Mouse (Mus musculus) olfactory bulb, adult 2 months (tissue): ENCODE data around the gene Gm17334.

Experiments used
- CTCF ChIP-seq: fragments of 200-500 bp; IDR thresholded peaks from 2 replicates; pipeline ENCODE4 v1.5.1; 2012; ENCODE audit warnings: low read depth, mild to moderate bottlenecking, low read length, moderate library complexity; ENCODE audit not compliant: insufficient read depth
- POLR2A ChIP-seq: fragments of 200-500 bp; IDR thresholded peaks from 2 replicates; pipeline ENCODE4 v1.6.1; 2012; ENCODE audit warnings: mild to moderate bottlenecking, low read depth, low read length, moderate library complexity; ENCODE audit not compliant: insufficient read depth

DNA sequence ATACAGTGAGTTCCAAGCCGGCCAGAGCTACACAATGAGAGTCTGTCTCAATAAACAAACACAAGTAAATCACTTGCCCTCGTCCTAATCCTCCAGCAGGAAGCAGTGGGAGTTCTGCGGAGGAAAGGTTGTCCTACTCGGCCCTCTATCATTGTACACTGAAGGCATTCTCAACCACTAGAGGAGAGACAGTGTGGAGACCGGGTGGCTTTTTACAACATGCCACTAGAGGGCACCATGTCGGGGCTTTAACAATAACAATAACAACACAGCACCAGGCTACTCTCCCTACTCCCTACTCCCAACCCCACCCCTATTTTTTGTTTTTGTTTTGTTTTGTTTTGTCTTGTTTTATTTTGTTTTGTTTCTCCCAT lies 35.4 kb downstream of the Gm17334 start:
- no peak for TF ChIP-seq CTCF
- TF ChIP-seq POLR2A = no peak
